Mouse (Mus musculus): ENCODE data around the gene Six2. TPM values are rescaled to one million over a fixed set of nuclear protein-coding genes. Genes with fewer than 3 reads are reported as not detected.

Six2 gene
- polyA plus RNA-seq, 1 experiment from 2014 or later: 55.0 TPM

Other genes with a start within 250 kb of the Six2 start
- 9.5 and 10.5 TPM in 2 replicates for gene Six3, start 74.7 kb downstream of the Six2 start, polyA plus RNA-seq (2014; fragmentation: Nextera tagmentation; extraction: Ambion mirVana)

All from embryonic facial prominence, embryonic 11.5 days (tissue).